Mouse (Mus musculus) intestine, embryonic 15.5 days (tissue): ENCODE results near the gene Samsn1. TPM values are rescaled to one million over a fixed set of nuclear protein-coding genes. Genes with fewer than 3 reads are reported as not detected.

Experiments
- ATAC-seq: fragments of 200-750 bp; cut with Nextera tagmentation; 2 replicates; pipeline ENCODE4 v1.8.0; 2017; ENCODE audit warnings: moderate TSS enrichment, moderate library complexity
- H3K27ac ChIP-seq: fragments of 300-500 bp; sonication (generic); 2 replicates; pipeline ENCODE4 v1.5.1; 2015; ENCODE audit warnings: mild to moderate bottlenecking, inconsistent platforms
- H3K27me3 ChIP-seq: fragments of 300-500 bp; sonication (generic); replicated peaks from 2 replicates; pipeline ENCODE4 v1.6.1; 2015; ENCODE audit warnings: inconsistent platforms
- H3K36me3 ChIP-seq: fragments of 300-500 bp; sonication (generic); 2 replicates; pipeline ENCODE4 v1.6.1; 2015; ENCODE audit warnings: inconsistent platforms
- H3K4me1 ChIP-seq: fragments of 300-500 bp; sonication (generic); replicated peaks from 2 replicates; pipeline ENCODE4 v1.6.1; 2015; ENCODE audit warnings: inconsistent platforms
- H3K4me2 ChIP-seq: fragments of 300-500 bp; sonication (generic); replicated peaks from 2 replicates; pipeline ENCODE4 v1.6.1; 2015; ENCODE audit warnings: mild to moderate bottlenecking, inconsistent platforms
- H3K4me3 ChIP-seq: fragments of 300-500 bp; sonication (generic); replicated peaks from 2 replicates; pipeline ENCODE4 v1.5.1; 2015; ENCODE audit warnings: inconsistent platforms
- H3K9ac ChIP-seq: fragments of 300-500 bp; sonication (generic); 2 replicates; pipeline ENCODE4 v1.6.1; 2015; ENCODE audit warnings: inconsistent platforms
- H3K9me3 ChIP-seq: fragments of 300-500 bp; sonication (generic); 2 replicates; pipeline ENCODE4 v1.6.1; 2016; ENCODE audit warnings: inconsistent platforms
- WGBS: fragments of 180-500 bp; shearing (Covaris S2); methylation state at CpG from one replicate; pipeline ENCODE4 v1.1.7; 2015; 5-methylcytosine and 5-hydroxymethylcytosine counted together
- polyA plus RNA-seq: library from polyadenylated mRNA; unstranded; fragments of >200 nt; fragmentation: Nextera tagmentation; extraction: Ambion mirVana; gene quantifications from 2 replicates; pipeline ENCODE4 v1.2.1, GENCODE M21; 2015

The Samsn1 gene
- polyA plus RNA-seq, 1 experiment from 2014 or later, result 2.5 TPM

- H3K4me1 ChIP-seq, result no peaks in the 10 kb centered on the region
- H3K27ac ChIP-seq, result no peak overlapping the region
- H3K4me3 ChIP-seq, result no peak overlapping the region
- no peak overlapping the region for H3K9ac ChIP-seq
- WGBS, result 72% methylated on average over 9 of the region's 9 CpGs
- no peak overlapping the region for H3K4me2 ChIP-seq
- H3K36me3 ChIP-seq, result no peaks in the 10 kb centered on the region
- ATAC-seq, result no peak
- H3K9me3 ChIP-seq, result no peaks in the 10 kb centered on the region
- no peaks in the 10 kb centered on the region for H3K27me3 ChIP-seq
Measured at GRCm38 (mm10) chr16:76000127-76000526, 22.0 kb downstream of the Samsn1 start.

GRCm38 (mm10) chr16:75990173-75990572 lies 31.9 kb downstream of the Samsn1 start:
- no peak for ATAC-seq
- no peaks in the 10 kb centered on the region for H3K36me3 ChIP-seq
- H3K27me3 ChIP-seq, result no peaks in the 10 kb centered on the region
- 46% methylated on average over 1 of the region's 1 CpGs for WGBS
- no peak overlapping the region for H3K4me3 ChIP-seq
- no peak overlapping the region for H3K4me2 ChIP-seq
- no peak overlapping the region for H3K9ac ChIP-seq
- H3K27ac ChIP-seq, result no peak overlapping the region
- no peaks in the 10 kb centered on the region for H3K4me1 ChIP-seq
- H3K9me3 ChIP-seq, result no peaks in the 10 kb centered on the region

- no peak overlapping the region for H3K4me2 ChIP-seq
Measured at GRCm38 (mm10) chr16:75983831-75984230, 38.2 kb downstream of the Samsn1 start.

GRCm38 (mm10) chr16:75979381-75979780 lies 42.7 kb downstream of the Samsn1 start:
- Histone ChIP-seq H3K4me3 (no peak overlapping the region), H3K27me3 (no peaks in the 10 kb centered on the region), H3K36me3 (no peaks in the 10 kb centered on the region), H3K4me2 (no peak overlapping the region), H3K9me3 (no peaks in the 10 kb centered on the region), H3K27ac (no peak overlapping the region), H3K4me1 (no peaks in the 10 kb centered on the region), H3K9ac (no peak overlapping the region)
- ATAC-seq, result no peak

More at GRCm38 (mm10) chr16:75983831-75984230, 38.2 kb downstream of the Samsn1 start:
- no peak overlapping the region for H3K4me3 ChIP-seq
- 72% methylated on average over 1 of the region's 1 CpGs for WGBS
- H3K4me1 ChIP-seq, result no peaks in the 10 kb centered on the region
- no peak overlapping the region for H3K9ac ChIP-seq
- no peak overlapping the region for H3K27ac ChIP-seq
- no peak for ATAC-seq
- H3K36me3 ChIP-seq, result no peaks in the 10 kb centered on the region
- H3K27me3 ChIP-seq, result no peaks in the 10 kb centered on the region
- no peaks in the 10 kb centered on the region for H3K9me3 ChIP-seq

GRCm38 (mm10) chr16:75977798-75978197 lies 44.3 kb downstream of the Samsn1 start:
- Histone ChIP-seq H3K36me3 (no peaks in the 10 kb centered on the region), H3K4me2 (no peak overlapping the region), H3K27ac (no peak overlapping the region), H3K9ac (no peak overlapping the region), H3K4me3 (no peak overlapping the region), H3K9me3 (no peaks in the 10 kb centered on the region), H3K4me1 (no peaks in the 10 kb centered on the region), H3K27me3 (no peaks in the 10 kb centered on the region)
- ATAC-seq, result no peak
- WGBS, result 85% methylated on average over 5 of the region's 5 CpGs

- H3K27ac ChIP-seq, result no peak overlapping the region
- no peaks in the 10 kb centered on the region for H3K27me3 ChIP-seq
- no peak overlapping the region for H3K4me3 ChIP-seq
- H3K9me3 ChIP-seq, result no peaks in the 10 kb centered on the region
- 76% methylated on average over 11 of the region's 11 CpGs for WGBS
- no peak overlapping the region for H3K9ac ChIP-seq
- ATAC-seq, result no peak
- no peak overlapping the region for H3K4me2 ChIP-seq
- H3K4me1 ChIP-seq, result no peaks in the 10 kb centered on the region
- H3K36me3 ChIP-seq, result no peaks in the 10 kb centered on the region
Measured at GRCm38 (mm10) chr16:75975682-75976332, 46.3 kb downstream of the Samsn1 start.

GRCm38 (mm10) chr16:75970266-75970998 lies 51.6 kb downstream of the Samsn1 start:
- H3K4me2 ChIP-seq, result no peak overlapping the region
- no peak overlapping the region for H3K4me3 ChIP-seq
- no peak overlapping the region for H3K9ac ChIP-seq
- ATAC-seq, result no peak
- H3K27ac ChIP-seq, result no peak overlapping the region
- H3K4me1 ChIP-seq, result no peaks in the 10 kb centered on the region
- H3K9me3 ChIP-seq, result no peaks in the 10 kb centered on the region
- no peaks in the 10 kb centered on the region for H3K36me3 ChIP-seq
- no peaks in the 10 kb centered on the region for H3K27me3 ChIP-seq
- 90% methylated on average over 6 of the region's 6 CpGs for WGBS

- 19% methylated on average over 8 of the region's 8 CpGs for WGBS
- H3K27ac ChIP-seq, result no peak overlapping the region
- no peaks in the 10 kb centered on the region for H3K36me3 ChIP-seq
- H3K9ac ChIP-seq, result no peak overlapping the region
- H3K4me2 ChIP-seq, result no peak overlapping the region
- H3K27me3 ChIP-seq, result no peaks in the 10 kb centered on the region
- H3K9me3 ChIP-seq, result no peaks in the 10 kb centered on the region
- H3K4me1 ChIP-seq, result no peaks in the 10 kb centered on the region
- H3K4me3 ChIP-seq, result no peak overlapping the region
- ATAC-seq, result peak; percentile 45; the same call in 1 of the 2 replicates
Measured at GRCm38 (mm10) chr16:75962021-75962420, 60.1 kb downstream of the Samsn1 start.

GRCm38 (mm10) chr16:75961487-75961886 lies 60.6 kb downstream of the Samsn1 start:
- no peaks in the 10 kb centered on the region for H3K36me3 ChIP-seq
- H3K27me3 ChIP-seq, result no peaks in the 10 kb centered on the region
- H3K9me3 ChIP-seq, result no peaks in the 10 kb centered on the region
- H3K4me3 ChIP-seq, result no peak overlapping the region
- H3K4me2 ChIP-seq, result no peak overlapping the region
- WGBS, result 30% methylated on average over 5 of the region's 5 CpGs
- no peak overlapping the region for H3K9ac ChIP-seq
- 0 out of 2 replicates have a peak, but pooled peaks have one; percentile 34 for ATAC-seq
- H3K27ac ChIP-seq, result no peak overlapping the region
- H3K4me1 ChIP-seq, result no peaks in the 10 kb centered on the region

- Histone ChIP-seq H3K9me3 (no peaks in the 10 kb centered on the region), H3K4me1 (no peaks in the 10 kb centered on the region), H3K9ac (no peak overlapping the region), H3K27me3 (no peaks in the 10 kb centered on the region), H3K36me3 (no peaks in the 10 kb centered on the region), H3K4me2 (no peak overlapping the region), H3K27ac (no peak overlapping the region), H3K4me3 (no peak overlapping the region)
- no peak for ATAC-seq
- 83% methylated on average over 7 of the region's 7 CpGs for WGBS
Measured at GRCm38 (mm10) chr16:75961036-75961435, 61.0 kb downstream of the Samsn1 start.

GRCm38 (mm10) chr16:75933357-75933756 lies 88.7 kb downstream of the Samsn1 start:
- Histone ChIP-seq H3K4me1 (no peaks in the 10 kb centered on the region), H3K9ac (no peak overlapping the region), H3K4me2 (no peak overlapping the region), H3K27me3 (no peaks in the 10 kb centered on the region), H3K27ac (no peak overlapping the region), H3K9me3 (no peaks in the 10 kb centered on the region), H3K36me3 (no peaks in the 10 kb centered on the region), H3K4me3 (no peak overlapping the region)
- no peak for ATAC-seq

GRCm38 (mm10) chr16:75930222-75930553 lies 91.9 kb downstream of the Samsn1 start:
- H3K9ac ChIP-seq, result no peak overlapping the region
- H3K27ac ChIP-seq, result no peak overlapping the region
- ATAC-seq, result no peak
- 86% methylated on average over 4 of the region's 4 CpGs for WGBS
- no peak overlapping the region for H3K4me2 ChIP-seq
- no peaks in the 10 kb centered on the region for H3K27me3 ChIP-seq
- H3K9me3 ChIP-seq, result no peaks in the 10 kb centered on the region
- no peaks in the 10 kb centered on the region for H3K36me3 ChIP-seq
- H3K4me1 ChIP-seq, result no peaks in the 10 kb centered on the region
- no peak overlapping the region for H3K4me3 ChIP-seq
